Mouse (Mus musculus): ENCODE measurements at regions not wholly inside any gene's neighbourhood (a gene's known extent, or its start where the extent isn't known, plus 50 kb on each side); places are given as distances from the start of the nearest gene placed in this dataset.
A peak's percentile ranks its signal among the peaks of the same experiment; 100 is the strongest.
"Not testable (repeated sequence)": the region's sequence is repeated elsewhere in the genome, so short reads cannot be mapped to it uniquely, and the experiment has no call there.

DNA sequence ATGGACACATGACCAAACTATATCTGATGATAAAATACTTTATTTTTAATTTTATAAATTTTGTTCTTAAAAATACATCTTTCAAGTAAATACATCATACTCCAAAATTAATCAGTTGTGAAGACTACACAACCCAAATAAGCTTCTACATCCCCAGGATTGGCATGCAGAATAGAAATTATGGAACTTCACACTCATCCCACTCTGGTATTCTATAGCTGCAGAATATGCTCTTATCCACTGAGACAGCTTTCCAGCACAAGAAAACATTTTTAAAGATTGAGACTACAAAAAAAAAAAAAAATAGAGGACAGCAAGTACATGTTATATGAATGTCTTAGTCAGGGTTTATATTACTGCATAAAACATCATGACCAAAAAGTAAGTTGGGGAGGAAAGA lies 94.4 kb downstream of the Gm11232 start:
- no peak for DNase-seq

DNA sequence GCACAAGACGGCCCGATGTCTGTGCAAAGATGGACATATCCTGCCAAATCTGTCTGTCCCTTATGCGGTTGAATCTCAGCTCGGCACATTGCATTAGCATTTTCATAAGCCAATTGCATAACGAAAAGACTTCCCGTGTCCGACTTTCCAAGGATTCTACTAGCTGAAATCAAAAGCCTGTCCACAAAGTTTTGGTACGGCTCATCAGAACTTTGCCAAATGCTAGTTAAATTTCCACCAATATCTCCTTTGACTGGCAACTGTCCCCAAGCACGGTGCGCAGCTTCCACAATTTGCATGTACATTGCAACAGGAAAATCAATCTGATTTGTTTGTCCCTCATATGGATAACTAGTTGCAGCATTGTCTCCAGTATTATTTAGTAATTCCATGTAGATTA lies 117.2 kb downstream of the Gm11232 start:
- DNase-seq: no peak

DNA sequence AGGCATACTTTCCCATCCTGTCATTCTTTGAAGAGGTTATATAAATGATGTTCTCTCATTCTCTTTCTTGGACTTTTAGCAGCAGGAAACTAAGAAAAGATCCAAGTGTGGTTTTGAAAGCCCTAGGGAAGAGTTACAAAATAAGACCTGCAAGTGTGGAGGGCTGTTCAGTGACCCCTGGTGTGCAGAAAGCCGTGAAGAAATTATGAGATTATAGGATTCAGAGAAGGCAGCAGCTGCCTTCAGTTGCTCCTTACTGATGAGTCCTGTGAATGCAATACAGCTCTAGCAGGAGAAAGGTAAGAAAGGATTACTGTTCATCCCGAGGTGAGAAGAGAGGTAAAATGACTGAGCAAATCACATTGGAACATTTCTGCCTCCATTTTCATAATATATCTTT lies 130.7 kb downstream of the Gm11232 start:
- DNase-seq: no peak

DNA sequence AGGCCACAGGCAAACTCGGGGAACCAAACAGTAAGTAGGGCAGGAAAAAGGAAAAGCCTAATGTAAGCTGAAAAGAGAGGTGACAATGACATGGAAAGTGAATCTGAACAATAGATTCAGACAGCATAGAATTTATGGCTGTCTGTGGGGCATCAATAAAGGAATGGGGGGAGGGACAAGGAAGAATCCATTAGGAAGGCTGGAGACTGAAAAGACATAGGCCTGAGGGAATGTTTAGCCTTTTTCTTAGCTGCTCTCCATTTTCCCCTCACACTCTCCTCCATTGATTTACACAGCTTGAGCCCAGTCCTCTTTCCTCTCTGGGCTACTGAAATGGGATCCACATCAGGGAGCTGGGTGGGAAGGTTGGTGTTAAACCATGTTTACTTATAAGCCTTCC lies 131.1 kb downstream of the Gm11232 start:
- DNase-seq: no peak

DNA sequence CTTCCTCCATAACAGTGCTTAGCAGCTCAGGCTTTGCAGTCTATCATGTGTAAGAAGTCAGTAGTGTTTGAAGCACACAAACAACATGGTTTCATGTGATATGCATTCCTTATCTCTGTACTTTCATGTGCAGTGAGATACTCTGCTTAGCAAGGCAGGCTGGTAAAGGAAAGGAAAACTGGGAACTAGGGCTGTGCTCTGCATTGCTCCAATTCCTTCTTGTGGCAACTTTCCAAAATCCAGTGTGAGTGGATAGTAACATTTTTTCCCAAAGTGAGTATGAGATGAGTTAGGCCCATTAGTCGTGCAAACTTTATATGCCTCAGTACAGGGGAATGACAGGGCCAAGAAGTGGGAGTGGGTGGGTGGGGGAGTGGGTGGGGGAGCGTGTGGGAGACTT lies 133.0 kb downstream of the Gm11232 start:
- no peak for DNase-seq

DNA sequence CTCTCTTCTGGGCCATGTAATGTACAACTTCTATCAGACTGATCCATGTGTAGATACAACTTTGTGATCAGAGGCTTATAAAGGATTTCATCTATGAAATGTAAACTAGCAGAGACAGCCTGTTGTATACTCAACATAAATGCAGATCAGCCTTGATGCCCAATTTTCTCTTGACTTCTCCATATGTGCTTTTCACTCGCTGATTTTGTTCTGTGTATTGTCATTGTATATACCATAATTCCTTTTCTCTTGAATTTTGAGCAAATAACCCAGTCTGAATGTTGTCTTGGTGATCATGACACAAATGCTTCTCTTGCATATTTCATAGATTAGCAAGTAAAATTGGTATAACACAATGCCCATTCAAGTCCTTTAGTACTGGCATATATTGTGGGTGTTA lies 144.0 kb downstream of the Gm11232 start:
- no peak for DNase-seq

DNA sequence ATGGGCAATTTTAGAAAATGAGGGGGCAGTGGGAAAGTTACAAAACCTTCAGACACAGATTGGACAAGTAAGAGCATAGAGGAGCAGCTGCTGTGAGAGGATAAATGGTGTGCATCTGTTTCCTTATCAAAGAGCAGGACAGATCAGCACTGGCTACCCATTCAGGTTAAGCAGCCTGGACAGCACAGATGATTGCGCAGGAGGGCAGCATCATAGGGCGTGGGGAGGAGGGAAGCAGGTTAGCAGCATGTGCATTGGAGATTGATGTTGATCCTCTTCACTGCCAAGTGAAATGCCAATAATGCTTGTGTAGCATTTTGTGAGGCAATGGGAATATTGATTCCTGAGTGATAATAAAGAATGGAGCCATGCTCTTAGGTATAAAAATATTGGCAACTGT lies 171.9 kb downstream of the Gm11232 start:
- no peak for DNase-seq

DNA sequence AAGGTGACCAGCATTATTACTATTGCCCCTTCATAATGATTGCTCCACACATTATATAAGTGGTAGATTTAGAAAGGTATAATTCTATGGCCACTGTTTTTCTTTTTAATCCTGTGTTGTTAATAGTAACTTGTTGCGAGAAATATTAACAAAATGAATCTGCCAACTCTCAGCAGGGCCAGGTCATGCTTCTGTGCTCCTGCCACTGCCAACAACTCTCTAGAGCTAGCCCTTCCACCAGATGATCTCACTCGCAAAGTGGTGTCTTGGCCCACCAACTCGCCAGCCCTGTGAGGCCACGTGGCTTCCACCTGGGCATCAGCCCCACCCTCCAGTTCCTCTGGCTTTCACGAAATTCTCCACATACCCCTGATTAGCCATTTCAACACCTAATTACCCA lies 197.1 kb downstream of the Gm11232 start:
- peak; percentile 3 for DNase-seq

DNA sequence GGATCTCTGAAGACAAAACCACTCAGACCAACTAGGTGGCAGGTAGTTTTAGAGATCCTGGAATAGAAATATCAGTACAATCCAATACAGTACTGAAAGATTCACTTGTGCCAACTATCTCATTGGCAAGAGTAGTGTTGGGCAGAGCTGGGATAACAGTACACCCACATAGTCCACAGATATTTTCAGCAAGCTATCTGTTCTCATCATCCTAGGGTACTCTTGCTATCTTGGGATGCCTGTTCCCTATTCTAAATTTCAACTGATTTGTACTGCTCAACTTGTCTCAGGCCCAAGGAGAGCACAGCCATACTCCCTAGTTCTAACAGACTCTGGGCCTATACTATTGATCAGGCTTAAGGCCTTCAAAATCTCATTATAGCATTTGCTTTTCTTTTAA lies 218.6 kb downstream of the Gm11232 start:
- DNase-seq: no peak

DNA sequence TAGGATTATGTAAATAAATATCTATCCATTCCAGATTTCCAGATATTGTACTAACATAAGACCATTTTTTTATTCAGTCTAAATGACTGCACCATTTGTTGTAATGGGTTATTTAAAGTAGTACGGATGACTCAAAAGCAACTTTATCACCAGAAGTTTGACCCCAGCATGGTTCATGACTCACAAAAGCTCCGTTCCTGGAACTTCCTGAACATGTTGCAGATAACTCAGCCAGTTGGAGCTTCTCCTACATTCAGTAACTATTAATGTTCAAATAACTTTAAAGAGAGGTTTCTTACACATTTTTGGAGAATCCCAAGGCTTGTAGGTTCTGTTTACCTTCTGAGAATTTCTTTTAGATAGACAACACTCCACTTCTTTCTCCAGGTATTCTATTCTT lies 219.8 kb downstream of the Gm11232 start:
- no peak for DNase-seq

DNA sequence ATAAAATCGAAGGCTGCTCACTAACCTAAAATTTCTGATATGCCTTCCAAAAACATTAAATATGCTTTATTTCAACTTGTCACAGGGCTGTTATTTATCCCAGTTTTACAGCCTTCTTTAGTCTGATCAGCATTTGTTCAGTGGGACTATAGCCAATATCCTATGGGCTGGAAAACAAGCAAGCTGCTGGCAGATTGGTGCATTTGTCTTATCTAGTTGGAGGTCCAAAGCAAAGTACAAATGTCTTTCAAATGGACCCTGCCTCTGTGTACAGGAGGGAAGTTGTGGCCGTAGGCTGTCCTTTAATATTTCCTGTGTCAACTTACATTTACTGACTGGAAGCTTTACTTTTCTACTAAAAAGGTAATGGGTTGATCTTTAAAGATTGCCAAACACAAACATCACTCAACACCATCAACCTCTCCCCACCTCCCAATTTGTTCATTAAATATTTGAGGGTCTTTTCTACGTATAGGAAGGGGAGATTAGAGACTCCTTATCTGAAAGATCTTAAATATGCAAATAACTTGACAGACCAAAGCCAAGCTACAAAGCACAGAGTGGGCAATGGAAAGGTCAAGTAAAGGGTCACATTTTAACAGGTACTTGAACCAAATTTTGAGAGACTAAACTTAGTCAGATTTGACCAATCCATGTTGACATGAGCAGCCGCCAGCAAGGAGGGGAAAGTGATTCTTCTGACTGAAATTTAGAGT lies 233.4 kb downstream of the Gm11232 start:
- no peak for DNase-seq

DNA sequence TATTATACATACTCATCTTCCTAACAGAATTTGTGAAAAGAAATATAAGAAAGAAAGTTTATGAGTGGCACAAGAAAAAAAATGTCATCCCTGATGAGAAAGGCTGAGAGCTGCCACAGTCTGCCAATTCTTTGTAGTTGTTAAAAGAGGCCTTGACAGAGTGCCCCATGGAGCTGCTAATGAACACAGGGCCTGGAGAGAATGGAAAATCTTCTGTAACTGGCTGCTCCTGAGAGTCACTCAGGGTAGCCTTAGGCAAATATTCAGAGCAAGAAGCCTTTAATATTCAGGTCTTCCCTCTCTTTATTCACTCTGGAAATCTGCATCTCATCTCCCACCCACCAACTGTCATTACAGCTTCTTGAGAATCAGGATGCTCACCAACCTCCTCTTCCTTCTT lies 237.0 kb downstream of the Gm11232 start:
- DNase-seq: no peak

DNA sequence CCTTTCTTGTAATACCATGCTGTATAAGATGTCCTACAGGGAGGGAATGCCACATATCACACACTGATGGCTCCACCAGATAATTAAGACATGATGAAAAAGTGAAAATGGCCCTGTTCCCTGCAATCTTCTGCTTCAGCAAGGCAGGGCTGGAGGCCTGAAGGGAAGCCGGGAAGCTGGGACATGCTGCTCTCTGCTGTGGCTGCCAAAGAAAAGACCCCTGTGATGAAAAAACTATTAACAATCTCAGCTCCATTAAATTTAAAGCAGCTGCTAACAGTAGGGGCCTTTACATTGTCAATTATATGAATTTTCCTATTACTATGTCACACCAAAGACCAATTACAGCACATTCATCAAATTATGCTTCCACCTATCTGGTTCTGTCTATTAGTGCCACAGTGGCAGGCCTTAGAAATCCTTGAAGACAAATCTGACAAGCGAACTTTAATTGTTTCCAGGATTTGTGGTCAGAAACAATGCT lies 239.8 kb downstream of the Gm11232 start:
- no peak for DNase-seq

DNA sequence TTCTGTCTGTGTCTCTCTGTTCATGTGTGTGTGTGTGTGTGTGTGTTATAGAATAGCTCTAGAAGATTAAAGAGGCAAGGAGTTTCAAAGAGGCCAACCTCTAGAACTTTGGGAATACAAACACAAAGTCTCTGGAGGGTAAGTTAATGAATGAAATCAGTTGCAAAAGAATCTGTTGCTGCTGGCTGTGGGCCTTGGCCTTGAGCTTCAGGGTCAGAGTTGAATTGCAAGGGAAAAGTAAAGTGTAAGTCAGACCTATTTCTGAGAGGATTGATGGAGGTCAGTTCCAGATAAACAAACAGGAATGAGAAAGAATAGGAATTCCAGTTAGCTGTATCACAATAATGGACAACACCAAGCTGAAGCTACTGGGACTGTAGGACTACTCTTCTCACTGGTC lies 250.9 kb downstream of the Gm11232 start:
- DNase-seq: peak; percentile 41

DNA sequence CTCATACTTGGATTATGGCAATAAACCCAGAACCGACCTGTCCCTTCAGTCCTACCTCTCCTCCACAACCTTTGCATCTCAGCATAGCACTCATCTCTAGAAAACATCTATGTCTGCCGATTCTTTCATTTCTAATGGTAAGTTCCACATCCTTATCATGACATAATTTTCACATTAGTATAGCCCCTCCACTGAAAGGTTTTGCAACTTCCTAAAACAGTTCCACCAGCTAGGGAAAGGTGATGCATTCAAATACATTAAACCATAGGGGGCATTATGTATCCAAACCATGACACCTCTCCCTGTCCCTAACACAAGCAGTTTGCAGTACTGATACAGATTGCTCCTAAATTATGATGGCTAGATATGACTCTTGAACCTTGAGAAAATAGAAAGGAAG lies 268.0 kb downstream of the Gm11232 start:
- DNase-seq: no peak

DNA sequence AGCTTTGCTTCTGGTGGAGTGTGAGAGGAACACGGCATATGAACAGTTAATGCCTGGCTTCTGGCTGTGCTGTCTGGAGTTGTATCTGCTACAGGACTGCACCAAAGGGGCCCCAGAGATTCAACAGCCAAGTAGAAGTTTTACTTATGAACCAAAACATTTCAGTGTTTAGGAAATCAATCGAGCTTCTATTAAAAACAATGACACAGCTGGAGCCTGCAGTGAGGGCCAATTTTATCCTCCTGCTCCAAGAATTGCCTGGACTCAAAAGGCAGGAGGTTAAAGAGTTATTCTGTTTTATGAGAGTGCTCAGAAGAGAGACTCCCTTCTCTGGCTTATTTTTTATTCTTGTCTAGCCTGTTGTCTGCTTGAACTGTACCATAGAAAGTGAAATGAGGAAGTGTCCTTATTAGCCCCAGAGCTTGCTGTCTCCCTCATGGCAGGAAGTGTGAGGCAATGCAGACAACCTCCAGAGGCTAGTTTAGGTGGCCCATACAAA lies 269.1 kb downstream of the Gm11232 start:
- DNase-seq: peak; percentile 70

DNA sequence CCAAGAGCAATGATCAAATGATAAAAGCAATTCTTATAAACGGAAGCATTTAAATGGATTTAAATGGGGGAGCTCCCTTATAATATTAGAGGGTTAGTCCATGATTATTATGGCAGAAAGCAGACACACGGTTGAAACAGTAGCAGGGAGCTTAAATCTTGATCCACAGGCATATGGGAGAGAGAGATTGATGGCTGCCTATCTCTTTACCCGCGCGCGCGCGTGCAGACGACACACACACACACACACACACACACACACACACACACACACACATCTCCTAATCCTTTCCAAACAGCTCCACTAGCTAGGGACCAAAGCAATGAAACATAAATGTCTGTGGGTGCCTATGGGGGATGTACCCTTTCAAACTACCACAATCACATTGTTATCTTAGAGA lies 269.7 kb downstream of the Gm11232 start:
- no peak for DNase-seq

DNA sequence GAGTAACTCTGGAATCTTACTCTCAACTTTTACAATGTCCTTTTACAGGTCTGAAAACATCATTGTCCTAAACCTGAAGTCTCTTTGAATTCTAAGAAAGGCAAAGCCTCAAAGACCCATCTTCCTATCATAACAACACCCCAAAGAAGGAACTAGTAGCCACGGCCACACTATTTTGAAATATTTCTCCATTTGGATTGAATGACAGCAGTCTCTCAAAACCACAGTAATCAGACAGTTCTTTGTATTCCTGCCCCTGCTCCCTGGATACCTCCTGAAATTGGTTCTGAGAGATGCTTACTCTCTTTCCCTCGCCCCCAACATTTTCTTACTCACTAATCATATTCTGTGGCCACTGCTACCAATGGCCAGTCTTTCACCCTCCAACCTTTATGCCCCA lies 276.8 kb downstream of the Gm11232 start:
- DNase-seq: no peak

DNA sequence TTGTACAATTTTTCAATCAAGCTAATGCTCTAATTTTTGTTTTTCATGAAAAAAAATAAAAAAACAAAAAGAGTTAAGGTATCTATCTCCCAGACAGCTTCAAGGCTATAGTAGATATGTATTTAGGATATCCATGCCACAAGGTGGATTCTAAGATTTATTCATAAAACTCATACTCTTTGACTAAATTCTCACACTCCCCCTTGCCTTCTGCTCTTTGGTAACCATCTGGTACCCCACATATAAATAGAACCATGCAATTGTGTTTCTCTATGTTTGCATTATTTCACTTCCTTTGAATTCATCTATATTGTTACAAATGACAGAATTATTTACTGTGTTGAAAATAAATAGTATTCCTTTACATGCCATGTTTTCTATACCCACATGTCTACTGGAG lies 287.2 kb downstream of the Gm11232 start:
- no peak for DNase-seq

DNA sequence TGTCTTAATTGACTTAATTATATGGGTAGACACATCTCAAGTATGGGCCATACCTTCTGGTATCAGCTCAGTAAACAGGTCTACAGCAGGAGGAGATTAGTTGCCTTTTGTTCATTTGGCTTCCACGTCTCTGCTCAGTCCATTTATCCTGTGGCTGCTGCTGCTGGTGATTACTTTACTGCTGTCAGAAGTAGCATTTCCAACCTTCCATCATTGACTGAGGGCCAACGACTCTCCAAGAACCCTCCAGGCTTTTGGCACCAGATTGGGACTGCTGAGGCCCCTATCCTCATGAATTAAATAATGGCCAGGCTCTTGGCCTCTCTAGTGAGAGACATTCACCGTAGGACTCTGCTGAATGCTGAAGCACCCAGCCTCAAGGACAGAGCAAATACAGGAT lies 303.0 kb downstream of the Gm11232 start:
- DNase-seq: no peak

DNA sequence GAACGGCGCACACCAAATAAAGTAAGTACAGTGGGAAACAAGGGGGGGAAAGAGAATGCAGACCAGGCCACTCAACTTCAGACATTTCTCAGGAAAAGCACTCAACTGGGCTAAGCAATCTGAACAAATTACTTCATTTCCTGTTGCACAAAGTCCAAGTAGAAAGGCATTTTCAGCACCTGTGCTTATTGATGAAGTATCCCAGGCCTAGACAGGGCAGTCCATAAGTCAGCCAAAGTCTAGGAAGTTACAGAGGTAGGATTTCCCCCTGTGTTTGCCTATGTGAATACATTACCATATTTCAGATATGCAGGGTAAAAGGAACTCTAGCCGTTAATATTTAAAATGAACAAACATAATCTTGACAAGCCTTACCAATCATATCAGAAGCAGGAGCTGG lies 304.3 kb downstream of the Gm11232 start:
- DNase-seq: no peak

DNA sequence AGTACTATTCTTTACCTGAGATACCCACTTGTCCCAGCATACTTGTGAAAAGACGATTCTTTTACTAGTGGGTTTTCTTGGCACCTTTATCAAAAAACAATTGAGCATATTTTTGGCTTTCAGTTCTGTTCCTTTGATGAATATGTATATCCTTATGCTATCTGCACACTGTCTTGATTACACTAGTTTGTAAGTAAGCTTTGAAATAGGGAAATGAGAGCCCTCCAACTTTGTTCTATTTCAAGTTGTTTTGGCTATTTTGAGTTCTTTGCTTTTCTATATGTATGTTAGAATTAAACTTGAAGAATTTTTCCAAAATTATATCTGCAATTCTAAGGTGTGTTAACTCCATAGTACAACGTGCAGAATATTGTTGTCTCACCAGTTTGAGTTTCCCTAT lies 311.3 kb downstream of the Gm11232 start:
- DNase-seq: no peak

DNA sequence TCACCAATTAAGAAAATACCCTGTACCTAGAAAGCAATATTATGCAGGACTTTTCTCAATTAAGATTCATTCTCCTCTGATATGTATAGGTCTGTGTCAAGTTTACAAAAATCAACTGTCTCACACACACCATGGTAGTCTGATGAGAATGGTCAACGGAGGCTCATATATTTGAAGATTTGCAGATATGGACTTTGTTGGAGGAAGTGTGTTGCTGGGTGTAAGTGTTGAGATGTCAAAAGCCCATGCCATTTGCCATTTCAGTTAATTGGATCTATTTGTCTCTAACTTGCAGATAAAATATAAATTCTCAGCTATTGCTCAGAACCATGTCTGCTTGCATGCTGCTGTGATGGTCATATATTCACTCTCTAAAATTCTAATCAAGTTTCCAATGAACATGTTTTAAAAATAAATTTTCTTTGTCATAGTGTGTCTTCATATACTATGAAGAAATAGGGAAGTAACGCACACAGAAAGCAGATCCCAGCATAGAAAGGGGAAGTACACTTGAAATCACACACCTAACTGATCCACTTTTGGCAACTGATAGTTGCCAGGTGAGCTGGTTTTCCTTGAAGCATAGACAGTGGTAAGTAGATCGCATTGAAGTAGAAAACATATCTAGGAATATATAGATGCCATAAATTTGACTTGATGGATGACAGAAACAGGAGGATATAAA lies 326.4 kb downstream of the Gm11232 start:
- no peak for DNase-seq

DNA sequence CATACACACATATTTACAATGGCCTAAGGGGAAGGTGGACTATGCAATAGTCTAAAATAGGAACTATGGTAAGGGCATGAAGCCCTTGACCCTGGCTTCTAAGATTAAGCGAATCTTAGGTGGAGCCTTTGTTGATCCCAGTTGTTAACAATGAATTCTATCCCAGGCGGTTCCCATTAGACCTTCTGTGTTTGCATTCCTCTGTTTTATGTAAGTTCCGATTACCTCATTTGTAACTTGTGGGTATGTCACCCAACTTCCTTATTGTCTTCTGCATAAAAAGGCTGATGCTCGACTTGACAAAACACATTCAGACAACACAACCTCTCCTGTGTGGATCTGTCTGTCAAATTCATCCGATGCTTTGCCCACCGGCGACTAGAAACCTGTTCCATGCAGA lies 335.6 kb downstream of the Gm11232 start:
- DNase-seq: not testable (repeated sequence)

DNA sequence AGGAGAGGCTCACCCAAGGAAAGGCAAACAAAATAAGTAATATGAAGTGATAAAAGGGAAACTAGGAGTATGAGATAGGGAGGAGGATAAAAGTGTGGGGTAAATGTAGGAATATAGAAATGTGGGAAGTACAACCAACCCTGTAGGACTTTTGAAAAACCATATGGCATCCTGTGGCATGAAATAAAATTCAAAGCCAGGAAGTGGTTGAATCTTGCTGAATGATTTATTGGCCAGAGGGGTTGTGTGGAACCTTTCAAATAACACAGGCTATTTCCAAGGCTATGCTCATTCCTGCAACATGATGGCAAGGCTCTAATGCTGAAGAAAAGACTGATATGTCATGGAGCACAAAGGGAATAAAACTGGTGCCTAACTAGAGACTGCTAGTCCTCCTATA lies 347.9 kb downstream of the Gm11232 start:
- DNase-seq: no peak

All from kidney, postnatal 10 days (tissue).